Mouse (Mus musculus) left cerebral cortex, adult 9 months (tissue): Measurements from ENCODE around the gene Cd300lb.
"Not testable (repeated sequence)": the region's sequence is repeated elsewhere in the genome, so short reads cannot be mapped to it uniquely, and the experiment has no call there.

Experiments
- DNase-seq, 2 experiments: peaks; one replicate each; pipeline ENCODE4 v3.0.0; 2022; ENCODE audit warnings: low spot score in 2 of 2

Gene Cd300lb

GRCm38 (mm10) chr11:114934144-114934543, at the start of gene Cd300lb:
Cd300lb (minus strand) TSS chr11:114934386.
- DNase-seq: no peak

DNA sequence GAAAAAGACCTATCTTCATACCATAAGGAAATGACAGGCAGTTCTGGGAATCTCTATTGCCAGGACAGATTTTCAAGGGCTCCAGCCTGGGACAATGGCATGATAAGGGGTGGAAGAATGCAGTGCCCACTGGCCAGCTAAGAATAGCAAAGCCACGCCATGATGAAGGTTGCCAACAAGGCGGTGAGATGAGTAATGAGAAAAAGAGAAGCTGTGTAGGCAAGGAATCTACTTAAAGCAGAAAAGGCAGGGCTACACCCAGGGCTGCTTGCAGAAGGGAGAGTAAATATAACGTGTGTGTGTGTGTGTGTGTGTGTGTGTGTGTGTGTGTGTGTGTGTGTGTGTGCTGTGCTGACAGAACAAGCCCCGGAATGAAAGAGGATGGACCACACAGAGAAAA, 47.7 kb upstream of the Cd300lb start:
- DNase-seq: peak in 1 of 2 experiments; percentile 7

- DNase-seq: no peak
Observed at GRCm38 (mm10) chr11:114972726-114973125, 38.5 kb upstream of the Cd300lb start.

DNA sequence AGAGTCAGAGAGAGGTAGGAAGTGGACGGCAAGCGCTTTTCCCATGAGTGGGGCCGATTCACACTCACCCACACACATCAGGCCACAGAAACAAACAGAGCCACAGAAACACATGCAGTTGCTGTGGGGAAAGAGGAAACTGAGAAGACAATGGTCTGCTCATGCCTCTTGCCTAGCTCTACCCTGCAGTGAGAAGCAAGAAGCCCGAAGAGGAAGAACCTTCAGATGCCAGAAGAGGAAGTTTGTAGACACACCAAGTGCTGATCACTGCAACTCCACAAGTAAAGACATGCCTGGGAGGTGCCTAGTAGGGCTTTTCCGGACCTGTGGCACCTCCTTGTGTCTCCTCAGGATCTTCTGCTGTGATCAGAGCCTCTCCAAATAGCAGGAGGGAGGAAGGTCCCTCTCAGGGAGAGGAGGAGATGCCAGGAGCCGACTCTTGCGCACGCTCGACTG, 34.6 kb upstream of the Cd300lb start, which contains the start of gene Cd300c:
Gene Cd300c (minus strand): TSS at position 406 of the 456 bp plus-strand sequence.
- peak; percentile 2 to 3 for DNase-seq

GRCm38 (mm10) chr11:114965182-114965828, 31.1 kb upstream of the Cd300lb start:
- DNase-seq: peak in 1 of 2 experiments; percentile 2

GRCm38 (mm10) chr11:114960369-114960768, 26.2 kb upstream of the Cd300lb start:
- DNase-seq: no peak

DNA sequence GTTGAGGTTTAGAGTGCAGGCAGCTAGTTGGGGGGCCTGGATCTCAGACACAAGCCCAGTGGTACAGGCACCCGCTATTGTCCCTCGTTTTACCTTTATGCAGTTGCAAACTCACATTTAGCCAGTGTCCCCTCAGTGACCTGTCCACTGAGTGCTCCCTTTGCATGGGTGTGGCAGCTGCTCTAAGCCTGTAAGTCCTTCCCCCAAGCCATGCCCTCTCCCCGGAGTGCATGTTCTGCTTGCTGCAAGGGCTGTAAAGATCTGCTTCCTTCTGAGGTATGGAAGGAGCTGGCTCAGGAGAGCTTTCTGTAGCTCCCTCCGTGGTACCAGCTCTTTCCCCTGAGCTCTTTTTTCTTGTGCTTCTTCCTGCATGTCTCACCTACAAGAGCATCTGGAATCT, 595 bp downstream of the Cd300lb start:
- DNase-seq: no peak

DNA sequence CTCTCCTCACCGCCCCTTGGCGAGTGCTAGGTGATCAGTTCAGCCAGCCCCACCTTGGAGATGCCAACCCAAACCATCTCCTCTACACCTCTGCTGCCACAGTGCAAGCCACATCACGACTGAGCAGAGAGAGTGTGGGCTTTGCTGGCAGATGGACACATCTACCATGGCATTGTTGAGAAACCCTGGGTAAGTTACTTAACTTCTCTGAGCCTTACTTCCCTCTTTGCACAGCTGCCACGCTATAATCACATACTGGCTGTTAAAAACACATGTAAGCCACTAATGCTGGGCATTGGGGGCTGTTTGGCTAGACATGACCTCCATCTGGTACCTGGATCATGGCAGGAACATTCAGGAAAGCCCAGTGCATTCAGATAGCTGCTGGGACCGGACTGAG, 3.1 kb downstream of the Cd300lb start:
- DNase-seq: no peak

- no peak for DNase-seq
Observed at GRCm38 (mm10) chr11:114929581-114929980, 4.6 kb downstream of the Cd300lb start.

- DNase-seq: no peak
Observed at GRCm38 (mm10) chr11:114923961-114924360, 10.2 kb downstream of the Cd300lb start.

- peak; percentile 51 to 70 for DNase-seq
Observed at GRCm38 (mm10) chr11:114922439-114922838, 11.7 kb downstream of the Cd300lb start.

GRCm38 (mm10) chr11:114917120-114917519, 17.1 kb downstream of the Cd300lb start:
- no peak for DNase-seq

- no peak for DNase-seq
Observed at GRCm38 (mm10) chr11:114914978-114915377, 19.2 kb downstream of the Cd300lb start.

DNA sequence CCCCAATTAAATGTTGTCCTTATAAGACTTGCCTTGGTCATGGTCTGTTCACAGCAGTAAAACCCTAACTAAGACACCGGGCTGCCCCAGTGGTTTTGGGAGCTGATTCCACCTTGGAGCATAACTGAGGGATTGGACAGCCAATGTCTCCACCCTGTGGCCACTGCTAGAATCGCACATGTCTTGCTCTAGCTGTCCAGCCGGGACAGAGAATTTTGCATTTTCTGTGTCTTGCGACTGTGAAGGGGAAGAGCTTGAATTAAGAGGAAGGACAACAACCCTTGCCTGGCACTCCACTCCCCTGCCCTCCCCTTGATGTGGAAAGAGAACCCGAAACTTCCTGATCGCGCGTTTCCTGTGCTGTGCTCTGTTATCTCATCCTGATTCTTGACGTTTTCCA, 21.3 kb downstream of the Cd300lb start:
- peak; percentile 16 to 89 for DNase-seq

DNA sequence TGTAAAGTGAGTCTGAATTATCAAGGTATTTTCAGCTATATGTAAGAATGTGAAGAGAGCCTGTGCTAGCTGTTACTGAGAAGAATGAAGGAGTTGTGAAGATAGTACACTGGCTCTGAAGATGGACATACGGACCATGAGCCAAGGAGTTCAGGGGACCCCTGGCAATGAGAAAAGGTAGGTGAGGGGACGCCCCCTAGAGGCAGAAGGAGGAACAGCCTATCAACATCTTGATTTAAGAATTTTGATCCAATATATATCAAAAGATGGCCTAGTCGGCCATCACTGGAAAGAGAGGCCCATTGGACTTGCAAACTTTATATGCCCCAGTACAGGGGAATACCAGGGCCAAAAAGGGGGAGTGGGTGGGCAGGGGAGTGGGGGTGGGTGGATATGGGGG, 24.6 kb downstream of the Cd300lb start:
- not testable (repeated sequence) for DNase-seq

GRCm38 (mm10) chr11:114908086-114908485, 26.1 kb downstream of the Cd300lb start:
- DNase-seq: no peak

GRCm38 (mm10) chr11:114907567-114907966, 26.6 kb downstream of the Cd300lb start:
- DNase-seq: no peak

DNA sequence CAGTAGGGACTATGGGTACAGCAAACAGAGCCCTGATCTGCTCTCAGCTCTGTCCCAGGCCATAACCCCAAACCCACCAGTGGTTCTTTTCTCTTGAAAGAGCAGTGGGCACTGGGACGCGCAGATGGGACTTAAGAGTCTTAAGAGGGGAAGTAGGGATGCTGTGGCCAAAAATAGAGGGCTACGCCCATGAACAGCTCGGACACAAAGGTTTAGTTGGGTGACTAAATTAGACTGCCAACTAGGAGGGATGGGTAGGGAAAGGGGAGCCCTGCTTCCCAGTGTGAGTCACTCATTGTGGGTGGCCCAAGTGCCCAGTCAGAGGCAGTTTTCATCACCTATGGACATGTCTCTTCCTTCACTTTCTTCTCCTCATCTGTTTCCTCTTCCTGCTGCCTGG, 31.0 kb downstream of the Cd300lb start:
- DNase-seq: no peak

DNA sequence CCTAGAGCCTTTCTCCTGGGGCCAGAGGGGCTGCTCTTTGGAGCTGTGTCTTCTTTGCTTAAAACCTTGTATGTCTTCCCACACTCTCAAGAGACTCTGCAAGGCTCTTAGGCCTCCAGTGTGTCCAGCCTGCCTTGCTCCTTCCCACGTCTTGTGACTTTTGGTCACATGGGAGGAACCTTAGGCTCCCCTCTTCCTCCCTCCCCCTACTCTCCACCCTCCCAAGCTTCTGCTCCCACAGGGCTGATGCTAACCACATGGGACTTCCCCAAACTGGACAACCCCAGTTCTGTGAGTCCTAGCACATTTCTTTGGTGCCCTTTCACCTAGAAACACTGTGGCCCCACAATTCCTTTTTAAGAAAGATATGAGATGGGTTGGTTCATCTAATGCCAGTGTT, 36.2 kb downstream of the Cd300lb start:
- DNase-seq: peak in 1 of 2 experiments; percentile 30

DNA sequence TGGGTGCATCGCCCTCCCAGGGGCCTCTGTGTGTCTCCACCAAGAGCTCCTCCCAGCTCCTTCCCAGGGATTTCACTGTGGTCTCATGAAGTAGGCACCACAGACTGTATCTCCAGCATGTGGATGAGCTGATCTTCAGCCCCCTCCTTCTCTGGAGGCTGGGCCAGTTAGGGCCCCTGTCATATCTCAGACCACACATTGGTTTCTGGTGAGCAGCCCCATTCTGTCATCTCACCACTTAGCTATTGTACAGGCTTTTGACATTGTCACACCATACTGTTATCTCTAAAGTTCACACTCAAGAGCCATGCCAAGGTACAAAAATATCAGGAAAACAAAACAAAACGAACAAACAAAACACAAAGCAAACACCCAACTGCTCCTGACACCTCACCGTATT, 38.1 kb downstream of the Cd300lb start:
- no peak for DNase-seq

DNA sequence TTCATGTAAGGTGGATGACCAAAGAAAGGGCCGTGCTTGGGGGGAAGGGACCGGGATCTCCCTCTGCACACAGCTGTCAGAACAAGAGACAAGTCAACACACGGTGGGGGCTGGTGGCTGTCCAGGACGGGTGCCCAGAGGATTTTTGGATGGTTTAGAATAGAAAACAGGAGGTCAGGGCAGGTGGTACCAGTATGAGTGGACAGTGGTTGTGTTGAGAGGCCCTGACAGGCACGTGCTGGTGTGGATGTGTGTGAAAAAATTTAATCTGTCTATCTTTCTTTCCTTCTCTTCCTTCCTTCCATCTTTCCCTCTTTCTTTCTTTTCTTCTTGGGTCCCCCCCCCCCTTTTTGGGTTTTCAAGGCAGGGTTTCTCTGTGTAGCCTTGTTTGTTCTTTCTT, 43.6 kb downstream of the Cd300lb start:
- no peak for DNase-seq

DNA sequence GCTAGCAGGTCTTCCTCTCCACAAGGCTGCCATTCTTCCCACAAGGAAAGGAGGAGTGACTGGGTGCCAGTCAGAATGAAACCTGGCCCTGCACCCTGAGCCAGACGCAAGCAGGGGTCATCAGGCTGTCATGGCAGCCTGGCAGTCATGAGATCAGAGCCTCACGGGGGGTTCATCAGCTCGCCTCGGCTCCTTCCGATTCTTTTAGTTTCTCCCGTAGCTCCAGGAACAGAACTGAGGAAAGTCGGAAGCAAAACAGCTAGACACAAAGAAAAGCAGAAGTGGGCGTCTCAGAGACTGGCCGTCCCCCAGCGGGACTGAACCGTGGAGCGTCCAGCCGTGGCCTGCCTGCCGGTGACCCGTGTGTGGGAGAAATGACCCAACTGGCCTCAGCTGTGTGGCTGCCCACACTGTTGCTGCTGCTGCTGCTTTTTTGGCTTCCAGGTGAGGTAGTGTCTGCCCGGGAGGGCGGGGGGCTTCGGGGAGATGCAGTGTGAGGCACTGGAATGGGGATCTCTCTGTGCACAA, 44.1 kb downstream of the Cd300lb start, which contains the start of gene Cd300a:
Gene Cd300a (plus strand): TSS at position 51 of the 528 bp plus-strand sequence.
- DNase-seq: no peak

DNA sequence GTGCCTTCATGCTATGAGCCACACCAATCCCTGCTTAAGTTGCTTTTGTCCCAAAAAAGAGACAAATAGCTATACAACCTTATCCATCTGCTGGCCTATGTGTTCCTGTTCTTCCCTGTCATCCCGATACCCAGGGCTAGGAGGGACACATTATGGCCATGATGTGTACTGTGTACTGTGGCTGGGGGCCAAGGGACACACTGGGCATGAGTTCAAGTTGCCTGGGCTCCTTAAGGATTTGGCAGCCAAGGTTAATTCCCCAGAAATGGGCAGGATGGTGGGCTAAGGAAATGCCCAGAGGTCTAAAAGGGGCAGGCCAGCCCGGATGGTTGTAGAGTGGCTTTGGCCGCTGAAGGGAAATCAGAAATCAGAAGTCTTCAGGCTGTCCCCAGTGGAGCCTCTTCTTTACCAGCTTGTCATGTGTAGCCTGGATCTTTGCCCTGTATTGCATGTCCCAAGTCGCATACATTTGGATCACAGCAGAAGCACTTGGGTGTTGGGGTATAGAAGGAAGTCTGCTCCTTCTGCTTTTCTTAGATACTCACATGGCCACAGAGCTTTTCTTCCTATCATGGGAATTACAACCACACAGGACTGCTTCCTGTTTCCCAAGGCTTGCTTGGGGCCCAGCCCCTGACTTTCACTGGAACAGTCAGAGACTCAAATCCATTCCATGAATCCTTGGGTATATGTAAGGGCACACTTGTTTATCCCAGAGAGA, 49.6 kb downstream of the Cd300lb start:
- no peak for DNase-seq
